Mouse (Mus musculus): Measurements from ENCODE around the gene Dgkh. TPM values are rescaled to one million over a fixed set of nuclear protein-coding genes. Genes with fewer than 3 reads are reported as not detected.
"Not testable (repeated sequence)": the region's sequence is repeated elsewhere in the genome, so short reads cannot be mapped to it uniquely, and the experiment has no call there.

The Dgkh gene
- polyA plus RNA-seq, 1 experiment from 2014 or later: 1.2 TPM

- no peak for ATAC-seq (ENCODE audit: extremely low read depth, insufficient number of reproducible peaks, low FRiP score, low TSS enrichment)
- H3K36me3 ChIP-seq: no peaks in the 10 kb centered on the region
- WGBS: 76% methylated on average over 3 of the region's 3 CpGs
These were observed 14.9 kb upstream of the Dgkh start for GRCm38 (mm10) chr14:78747454-78747853.

GRCm38 (mm10) chr14:78734605-78735004, 2.0 kb upstream of the Dgkh start:
- H3K9me3 ChIP-seq: no peaks in the 10 kb centered on the region
- H3K9ac ChIP-seq: no peak overlapping the region
- ATAC-seq (ENCODE audit: extremely low read depth, insufficient number of reproducible peaks, low FRiP score, low TSS enrichment): no peak
- H3K27me3 ChIP-seq (replicated peaks): peaks cover 3% of the 10 kb centered on the region; the same call in 1 of the 2 replicates
- WGBS: 53% methylated on average over 5 of the region's 5 CpGs
- H3K36me3 ChIP-seq: no peaks in the 10 kb centered on the region
- peaks cover 25% of the 10 kb centered on the region for H3K4me1 ChIP-seq
- H3K4me2 ChIP-seq: no peak overlapping the region
- H3K27ac ChIP-seq (replicated peaks): no peak overlapping the region
- no peak overlapping the region for H3K4me3 ChIP-seq

More at GRCm38 (mm10) chr14:78747454-78747853, 14.9 kb upstream of the Dgkh start:
- Histone ChIP-seq H3K9ac (no peak overlapping the region), H3K4me1 (no peaks in the 10 kb centered on the region), H3K4me2 (no peak overlapping the region), H3K27ac (replicated peaks) (no peak overlapping the region), H3K9me3 (no peaks in the 10 kb centered on the region), H3K4me3 (no peak overlapping the region), H3K27me3 (replicated peaks) (no peaks in the 10 kb centered on the region)

GRCm38 (mm10) chr14:78734203-78734602, 1.6 kb upstream of the Dgkh start:
- H3K4me1 ChIP-seq: peaks cover 25% of the 10 kb centered on the region
- H3K36me3 ChIP-seq; H3K4me2 ChIP-seq; H3K27me3 ChIP-seq (replicated peaks); ATAC-seq (ENCODE audit: extremely low read depth, insufficient number of reproducible peaks, low FRiP score, low TSS enrichment); H3K27ac ChIP-seq (replicated peaks); H3K4me3 ChIP-seq; H3K9ac ChIP-seq; H3K9me3 ChIP-seq: not testable (repeated sequence)
- WGBS: 42% methylated on average over 5 of the region's 5 CpGs

GRCm38 (mm10) chr14:78733366-78734076, 945 bp upstream of the Dgkh start:
- Histone ChIP-seq H3K27ac (replicated peaks) (peak overlapping the region; percentile 78; the same call in 1 of the 2 replicates), H3K4me2 (peak overlapping the region; percentile 98), H3K27me3 (replicated peaks) (peaks cover 3% of the 10 kb centered on the region; the same call in 1 of the 2 replicates), H3K9ac (peak overlapping the region; percentile 93), H3K36me3 (no peaks in the 10 kb centered on the region), H3K4me3 (peak overlapping the region; percentile 87), H3K9me3 (no peaks in the 10 kb centered on the region), H3K4me1 (peaks cover 25% of the 10 kb centered on the region)
- WGBS: 44% methylated on average over 12 of the region's 12 CpGs
- no peak for ATAC-seq (ENCODE audit: extremely low read depth, insufficient number of reproducible peaks, low FRiP score, low TSS enrichment)

GRCm38 (mm10) chr14:78731852-78732616, 542 bp downstream of the Dgkh start:
- H3K27ac ChIP-seq (replicated peaks): peak overlapping the region; percentile 78
- H3K9ac ChIP-seq: peak overlapping the region; percentile 93
- no peak for ATAC-seq (ENCODE audit: extremely low read depth, insufficient number of reproducible peaks, low FRiP score, low TSS enrichment)
- H3K4me1 ChIP-seq: peaks cover 25% of the 10 kb centered on the region
- under 1% methylated on average over 48 of the region's 90 CpGs for WGBS
- H3K4me3 ChIP-seq: peak overlapping the region; percentile 87
- peaks cover 3% of the 10 kb centered on the region; the same call in 1 of the 2 replicates for H3K27me3 ChIP-seq (replicated peaks)
- peak overlapping the region; percentile 98 for H3K4me2 ChIP-seq
- H3K36me3 ChIP-seq: no peaks in the 10 kb centered on the region
- H3K9me3 ChIP-seq: no peaks in the 10 kb centered on the region

GRCm38 (mm10) chr14:78731240-78731639, 1.3 kb downstream of the Dgkh start:
- Histone ChIP-seq H3K9ac (peak overlapping the region; percentile 93), H3K36me3 (no peaks in the 10 kb centered on the region), H3K27me3 (replicated peaks) (peaks cover 3% of the 10 kb centered on the region; the same call in 1 of the 2 replicates), H3K4me1 (peaks cover 29% of the 10 kb centered on the region), H3K9me3 (no peaks in the 10 kb centered on the region), H3K4me2 (peak overlapping the region; percentile 98), H3K4me3 (peak overlapping the region; percentile 87), H3K27ac (replicated peaks) (no peak overlapping the region)
- WGBS: 16% methylated on average over 12 of the region's 12 CpGs
- no peak for ATAC-seq (ENCODE audit: extremely low read depth, insufficient number of reproducible peaks, low FRiP score, low TSS enrichment)

GRCm38 (mm10) chr14:78725976-78726375, 6.6 kb downstream of the Dgkh start:
- peak overlapping the region; percentile 79 for H3K4me3 ChIP-seq
- no peaks in the 10 kb centered on the region for H3K36me3 ChIP-seq
- no peak for ATAC-seq (ENCODE audit: extremely low read depth, insufficient number of reproducible peaks, low FRiP score, low TSS enrichment)
- H3K4me1 ChIP-seq: peaks cover 31% of the 10 kb centered on the region
- H3K27ac ChIP-seq (replicated peaks): peak overlapping the region; percentile 80; the same call in 1 of the 2 replicates
- peak overlapping the region; percentile 95 for H3K4me2 ChIP-seq
- WGBS: 19% methylated on average over 13 of the region's 13 CpGs
- H3K9me3 ChIP-seq: no peaks in the 10 kb centered on the region
- no peaks in the 10 kb centered on the region for H3K27me3 ChIP-seq (replicated peaks)
- H3K9ac ChIP-seq: peak overlapping the region; percentile 85

- H3K9ac ChIP-seq: peak overlapping the region; percentile 85
- 3% methylated on average over 26 of the region's 26 CpGs for WGBS
- peak overlapping the region; percentile 95 for H3K4me2 ChIP-seq
- no peaks in the 10 kb centered on the region for H3K36me3 ChIP-seq
- no peaks in the 10 kb centered on the region for H3K9me3 ChIP-seq
- peak overlapping the region; percentile 79 for H3K4me3 ChIP-seq
- peaks cover 25% of the 10 kb centered on the region for H3K4me1 ChIP-seq
- H3K27ac ChIP-seq (replicated peaks): peak overlapping the region; percentile 80
- H3K27me3 ChIP-seq (replicated peaks): no peaks in the 10 kb centered on the region
- no peak; the same call in 1 of the 2 replicates for ATAC-seq (ENCODE audit: extremely low read depth, insufficient number of reproducible peaks, low FRiP score, low TSS enrichment)
These were observed 7.1 kb downstream of the Dgkh start for GRCm38 (mm10) chr14:78725307-78725956.

- H3K27ac ChIP-seq (replicated peaks): peak overlapping the region; percentile 80
- no peaks in the 10 kb centered on the region for H3K27me3 ChIP-seq (replicated peaks)
- peaks cover 23% of the 10 kb centered on the region for H3K4me1 ChIP-seq
- no peaks in the 10 kb centered on the region for H3K36me3 ChIP-seq
- peak overlapping the region; percentile 79 for H3K4me3 ChIP-seq
- peak overlapping the region; percentile 85 for H3K9ac ChIP-seq
- no peaks in the 10 kb centered on the region for H3K9me3 ChIP-seq
- peak; percentile 79; the same call in 1 of the 2 replicates for ATAC-seq (ENCODE audit: extremely low read depth, insufficient number of reproducible peaks, low FRiP score, low TSS enrichment)
- H3K4me2 ChIP-seq: peak overlapping the region; percentile 95
- under 1% methylated on average over 52 of the region's 52 CpGs for WGBS
These were observed 7.9 kb downstream of the Dgkh start for GRCm38 (mm10) chr14:78724414-78725306.

GRCm38 (mm10) chr14:78723655-78724054, 8.9 kb downstream of the Dgkh start:
- not testable (repeated sequence) for H3K27ac ChIP-seq (replicated peaks); ATAC-seq (ENCODE audit: extremely low read depth, insufficient number of reproducible peaks, low FRiP score, low TSS enrichment); H3K9me3 ChIP-seq; H3K27me3 ChIP-seq (replicated peaks); H3K4me3 ChIP-seq; H3K36me3 ChIP-seq; H3K4me2 ChIP-seq; H3K9ac ChIP-seq
- peaks cover 23% of the 10 kb centered on the region for H3K4me1 ChIP-seq
- WGBS: 83% methylated on average over 4 of the region's 4 CpGs
